Mouse (Mus musculus) thymus, adult 2 months (tissue): ENCODE data around the gene Gimap5. TPM values are rescaled to one million over a fixed set of nuclear protein-coding genes. Genes with fewer than 3 reads are reported as not detected.

Source experiments
- DNase-seq: peaks from one replicate; pipeline ENCODE4 v3.0.0; 2021
- H3K27ac ChIP-seq: fragments of 200-500 bp; 2 replicates; pipeline ENCODE4 v1.5.1; 2012; ENCODE audit warnings: low read length, control low read depth; ENCODE audit not compliant: control insufficient read depth, insufficient read depth
- H3K27me3 ChIP-seq: fragments of 200-500 bp; 2 replicates; pipeline ENCODE4 v1.6.1; 2012; ENCODE audit warnings: mild to moderate bottlenecking, low read length, moderate library complexity, mixed read lengths; ENCODE audit not compliant: control insufficient read depth, insufficient read depth
- H3K36me3 ChIP-seq: fragments of 200-500 bp; 2 replicates; pipeline ENCODE4 v1.6.1; 2012; ENCODE audit warnings: mild to moderate bottlenecking, low read length, moderate library complexity; ENCODE audit not compliant: control insufficient read depth, insufficient read depth
- H3K4me1 ChIP-seq: fragments of 200-500 bp; replicated peaks from 2 replicates; pipeline ENCODE4 v1.6.1; 2012; ENCODE audit warnings: low read length; ENCODE audit not compliant: control insufficient read depth, insufficient read depth
- H3K4me3 ChIP-seq: fragments of 200-500 bp; 2 replicates; pipeline ENCODE4 v1.5.1; 2012; ENCODE audit warnings: mild to moderate bottlenecking, low read length, control low read depth, moderate library complexity; ENCODE audit not compliant: control insufficient read depth, insufficient read depth
- CTCF ChIP-seq: fragments of 200-500 bp; IDR thresholded peaks from 2 replicates; pipeline ENCODE4 v1.5.1; 2012; ENCODE audit warnings: mild to moderate bottlenecking, control low read depth, low read length, moderate library complexity, borderline replicate concordance; ENCODE audit not compliant: control insufficient read depth, poor library complexity, insufficient read depth; ENCODE audit errors: extremely low read depth
- POLR2A ChIP-seq: fragments of 200-500 bp; IDR thresholded peaks from 2 replicates; pipeline ENCODE4 v1.6.1; 2012; ENCODE audit warnings: mild to moderate bottlenecking, low read length, control low read depth, moderate library complexity; ENCODE audit not compliant: control insufficient read depth, poor library complexity, insufficient read depth; ENCODE audit errors: extremely low read depth
- WGBS: fragments of 180-500 bp; shearing (Covaris S2); methylation state at CpG from one replicate; pipeline ENCODE4 v1.1.7; 2018; 5-methylcytosine and 5-hydroxymethylcytosine counted together
- polyA plus RNA-seq: library from polyadenylated mRNA; depleted of rRNA; stranded (reverse); fragments of >200 nt; gene quantifications from 2 replicates; pipeline ENCODE4 v1.2.3, GENCODE M21; 2012

Gimap5 gene
- polyA plus RNA-seq, 1 experiment, result 35.3 TPM

DNA sequence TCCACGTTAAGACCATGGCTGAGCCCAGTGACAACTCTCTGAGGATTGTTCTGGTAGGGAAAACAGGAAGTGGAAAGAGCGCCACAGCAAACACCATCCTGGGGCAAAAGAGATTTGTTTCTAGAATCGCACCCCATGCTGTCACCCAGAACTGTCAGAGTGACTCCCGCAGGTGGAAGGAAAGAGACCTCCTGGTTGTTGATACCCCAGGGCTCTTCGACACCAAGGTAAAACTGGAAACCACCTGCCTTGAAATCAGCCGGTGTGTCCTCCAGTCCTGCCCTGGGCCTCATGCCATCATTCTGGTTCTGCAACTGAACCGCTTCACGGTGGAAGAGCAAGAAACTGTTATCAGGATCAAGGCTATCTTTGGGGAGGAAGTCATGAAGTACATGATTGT is 22.5 kb upstream of the Gimap5 start:
- 50% methylated on average over 8 of the region's 8 CpGs for WGBS
- Histone ChIP-seq H3K27ac (peak overlapping the region; percentile 73), H3K4me1 (peaks cover 46% of the 10 kb centered on the region), H3K4me3 (no peak overlapping the region), H3K27me3 (no peaks in the 10 kb centered on the region), H3K36me3 (no peaks in the 10 kb centered on the region)
- DNase-seq, result no peak
- no peak for TF ChIP-seq CTCF

DNA sequence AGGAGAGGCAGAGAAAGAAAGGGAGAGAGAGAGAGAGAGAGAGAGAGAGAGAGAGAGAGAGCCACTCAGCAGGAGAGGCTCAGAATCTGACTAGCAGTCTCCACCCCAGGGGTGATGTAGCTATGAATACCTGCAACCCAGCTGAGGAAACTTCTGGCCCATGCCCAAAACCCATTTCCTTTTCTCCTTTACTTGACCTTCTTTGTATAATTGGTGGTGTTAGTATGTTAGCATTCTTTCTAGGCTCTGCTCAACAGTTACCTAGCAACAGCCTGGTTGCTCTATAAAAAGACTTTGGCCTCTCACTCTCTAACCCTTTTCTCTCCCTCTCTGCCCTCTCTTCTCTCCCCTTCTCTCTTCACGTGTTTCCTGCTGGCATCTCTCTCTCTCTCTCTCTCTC is 20.5 kb upstream of the Gimap5 start:
- 0% methylated on average over 1 of the region's 1 CpGs for WGBS
- TF ChIP-seq POLR2A (no peak), CTCF (no peak)
- H3K4me3 ChIP-seq, result no peak overlapping the region
- DNase-seq, result no peak
- no peaks in the 10 kb centered on the region for H3K27me3 ChIP-seq
- no peak overlapping the region; the same call in 1 of the 2 replicates for H3K27ac ChIP-seq
- peaks cover 31% of the 10 kb centered on the region for H3K4me1 ChIP-seq
- H3K36me3 ChIP-seq, result no peaks in the 10 kb centered on the region

DNA sequence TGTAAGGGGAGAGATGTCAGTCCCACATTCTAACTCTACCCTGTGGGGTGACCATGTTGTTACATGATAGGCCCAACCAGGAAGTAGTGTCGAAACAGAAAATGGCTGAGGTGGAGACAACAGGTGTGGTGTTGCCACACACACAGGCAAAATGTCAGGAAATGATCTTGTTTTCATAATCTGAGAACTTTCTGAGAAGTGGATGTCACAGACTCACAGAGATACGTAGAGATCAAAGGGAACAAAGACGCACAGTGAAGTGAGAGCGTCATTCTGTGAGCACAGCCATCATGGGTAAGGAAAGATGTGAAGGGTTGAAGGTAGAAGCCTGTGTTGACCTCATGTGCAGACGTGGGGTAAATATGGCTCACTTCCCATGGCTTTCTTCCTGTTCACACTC is 18.2 kb upstream of the Gimap5 start:
- no peak for DNase-seq
- Histone ChIP-seq H3K4me1 (peaks cover 33% of the 10 kb centered on the region), H3K36me3 (no peaks in the 10 kb centered on the region), H3K4me3 (no peak overlapping the region), H3K27me3 (no peaks in the 10 kb centered on the region), H3K27ac (peak overlapping the region; percentile 77)
- WGBS, result 25% methylated on average over 5 of the region's 5 CpGs
- TF ChIP-seq POLR2A (no peak), CTCF (no peak)

DNA sequence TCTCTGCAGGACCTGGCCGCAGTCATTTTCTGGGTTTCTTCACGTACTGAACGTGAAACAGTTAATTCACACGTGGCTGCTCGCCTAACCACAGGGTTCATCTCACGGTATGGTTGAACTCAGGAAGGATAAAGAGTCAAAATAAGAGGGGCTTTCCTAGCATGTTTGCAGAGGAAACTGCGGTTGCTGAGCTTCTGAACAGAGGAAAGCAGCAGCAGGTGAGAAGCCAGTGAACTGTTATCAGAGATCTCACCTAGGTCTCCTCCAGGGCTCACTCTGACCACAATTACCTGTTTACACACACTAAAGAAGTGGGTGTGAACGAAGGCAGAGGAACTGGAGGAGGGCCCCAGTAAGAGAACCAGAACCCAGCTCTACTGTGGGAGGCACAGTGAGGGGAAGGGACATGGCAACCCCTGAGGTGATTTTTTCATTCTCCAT is 13.1 kb upstream of the Gimap5 start:
- H3K27ac ChIP-seq, result peak overlapping the region; percentile 92
- under 1% methylated on average over 8 of the region's 8 CpGs for WGBS
- H3K27me3 ChIP-seq, result no peaks in the 10 kb centered on the region
- DNase-seq, result peak; percentile 83
- no peaks in the 10 kb centered on the region for H3K36me3 ChIP-seq
- H3K4me1 ChIP-seq, result peaks cover 33% of the 10 kb centered on the region
- H3K4me3 ChIP-seq, result peak overlapping the region; percentile 22
- no peak for TF ChIP-seq CTCF
- no peak for TF ChIP-seq POLR2A

DNA sequence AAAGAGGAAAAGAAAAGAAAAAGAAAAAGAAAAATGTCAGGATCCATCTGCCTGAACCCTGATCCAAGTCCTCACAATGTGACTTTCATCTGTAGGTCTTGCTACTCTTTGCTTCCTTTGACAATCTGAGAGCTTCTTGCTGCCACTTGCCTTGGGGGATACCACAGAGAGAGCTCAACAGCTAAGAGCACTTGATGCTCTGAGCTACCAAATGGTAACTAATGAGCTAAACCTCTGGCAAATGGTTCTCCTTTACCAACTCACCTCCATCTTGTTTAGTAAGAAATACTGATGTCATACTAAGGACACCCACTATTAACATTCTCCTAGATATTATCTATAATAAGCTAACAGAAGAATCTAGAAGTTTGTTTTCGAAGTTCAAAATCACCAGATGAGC is 12.3 kb upstream of the Gimap5 start:
- Histone ChIP-seq H3K36me3 (no peaks in the 10 kb centered on the region), H3K4me3 (no peak overlapping the region), H3K27me3 (no peaks in the 10 kb centered on the region), H3K4me1 (peaks cover 27% of the 10 kb centered on the region), H3K27ac (peak overlapping the region; percentile 83)
- TF ChIP-seq POLR2A (no peak), CTCF (no peak)
- WGBS, result 86% methylated on average over 1 of the region's 1 CpGs
- no peak for DNase-seq

DNA sequence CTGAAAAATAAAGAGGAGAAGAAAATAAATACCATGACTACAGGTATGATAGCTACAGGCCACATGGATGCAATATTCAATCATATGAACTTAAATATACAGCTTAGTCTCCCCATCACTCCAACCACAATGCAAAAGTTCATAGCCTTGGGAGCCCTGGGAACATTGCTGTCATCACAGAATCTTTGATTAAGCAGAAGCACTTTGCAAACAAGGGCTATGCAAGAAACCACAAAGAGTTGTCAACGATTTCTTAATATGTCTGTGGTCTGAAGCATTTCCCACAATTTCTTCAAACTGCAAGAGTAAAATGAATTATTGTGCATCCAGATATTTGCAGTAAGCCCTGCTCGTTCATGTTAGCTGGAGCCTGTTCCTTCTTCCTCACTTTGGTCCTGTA is 8.9 kb upstream of the Gimap5 start:
- peak overlapping the region; percentile 93 for H3K27ac ChIP-seq
- TF ChIP-seq CTCF (no peak), POLR2A (no peak)
- no peak overlapping the region for H3K4me3 ChIP-seq
- no peak for DNase-seq
- peaks cover 28% of the 10 kb centered on the region for H3K4me1 ChIP-seq
- H3K36me3 ChIP-seq, result peaks cover 2% of the 10 kb centered on the region
- H3K27me3 ChIP-seq, result no peaks in the 10 kb centered on the region
- 4% methylated on average over 2 of the region's 2 CpGs for WGBS

DNA sequence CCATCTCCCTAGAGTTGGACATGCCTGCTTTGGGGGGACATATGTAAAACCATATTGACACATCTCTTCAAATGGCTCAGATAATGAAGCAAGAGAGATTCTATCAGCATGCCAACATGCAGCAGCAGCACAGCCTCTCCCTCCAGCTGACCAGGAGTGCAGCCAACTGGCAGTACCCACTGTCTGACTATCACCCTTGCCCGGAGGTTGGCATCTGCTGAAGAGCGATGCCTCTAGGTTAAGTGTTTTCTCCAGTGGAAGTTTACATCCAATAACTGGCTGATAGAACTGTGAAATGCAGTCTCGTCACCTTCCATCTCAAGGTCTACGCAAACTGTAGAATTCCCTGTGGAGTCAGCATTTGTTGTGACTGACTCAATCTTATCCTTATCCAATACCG is 8.3 kb upstream of the Gimap5 start:
- H3K4me1 ChIP-seq, result peaks cover 34% of the 10 kb centered on the region
- peak overlapping the region; percentile 45 for H3K4me3 ChIP-seq
- peaks cover 9% of the 10 kb centered on the region for H3K36me3 ChIP-seq
- H3K27me3 ChIP-seq, result no peaks in the 10 kb centered on the region
- WGBS, result 80% methylated on average over 5 of the region's 5 CpGs
- no peak for DNase-seq
- peak overlapping the region; percentile 93 for H3K27ac ChIP-seq
- no peak for TF ChIP-seq CTCF
- TF ChIP-seq POLR2A, result no peak
